Mouse (Mus musculus) gonadal fat pad, adult 2 months (tissue): ENCODE measurements around the gene Als2cr12. TPM values are rescaled to one million over a fixed set of nuclear protein-coding genes. Genes with fewer than 3 reads are reported as not detected.
"Not testable (repeated sequence)": the region's sequence is repeated elsewhere in the genome, so short reads cannot be mapped to it uniquely, and the experiment has no call there.

Experiments
- DNase-seq: peaks from one replicate; pipeline ENCODE4 v3.0.0-alpha.2; 2012; ENCODE audit warnings: low read depth
- polyA plus RNA-seq: library from polyadenylated mRNA; depleted of rRNA; stranded (reverse); fragments of >200 nt; gene quantifications from 2 replicates; pipeline ENCODE4 v1.2.3, GENCODE M21; 2012

Als2cr12 gene
- polyA plus RNA-seq, 1 experiment, result 4.4 TPM

DNA sequence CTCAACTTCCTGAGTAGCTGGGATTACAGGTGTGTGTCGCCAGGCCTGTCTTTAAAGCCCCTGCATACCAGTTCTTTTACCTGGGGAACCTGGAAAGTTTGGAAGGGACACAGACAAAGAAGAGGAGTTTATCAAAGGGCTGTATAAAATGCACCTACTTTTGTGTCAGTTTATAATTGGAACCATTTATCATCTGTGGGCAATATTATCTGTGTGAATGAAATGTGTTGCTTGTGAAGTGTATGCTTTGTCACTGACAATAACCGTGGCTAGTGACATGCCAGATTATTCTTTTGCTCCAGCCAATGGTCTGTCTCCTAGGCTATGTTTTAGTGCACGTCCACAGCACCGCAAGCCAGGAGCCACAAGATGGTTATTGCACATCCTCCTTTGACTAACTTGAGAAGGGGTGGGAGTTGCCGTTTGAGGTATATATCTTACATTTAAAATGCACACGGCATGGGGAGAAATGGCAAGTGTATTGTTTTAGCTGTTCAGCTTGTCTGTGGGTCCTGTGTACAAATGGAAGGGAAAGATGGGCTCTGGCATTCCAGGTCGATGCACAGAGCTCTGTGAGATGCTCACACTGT is 23.7 kb upstream of the Als2cr12 start:
- no peak for DNase-seq

- DNase-seq, result no peak
Observed at GRCm38 (mm10) chr1:58717589-58718270, 21.9 kb upstream of the Als2cr12 start.

GRCm38 (mm10) chr1:58716883-58717220 is 21.1 kb upstream of the Als2cr12 start:
- DNase-seq, result no peak

DNA sequence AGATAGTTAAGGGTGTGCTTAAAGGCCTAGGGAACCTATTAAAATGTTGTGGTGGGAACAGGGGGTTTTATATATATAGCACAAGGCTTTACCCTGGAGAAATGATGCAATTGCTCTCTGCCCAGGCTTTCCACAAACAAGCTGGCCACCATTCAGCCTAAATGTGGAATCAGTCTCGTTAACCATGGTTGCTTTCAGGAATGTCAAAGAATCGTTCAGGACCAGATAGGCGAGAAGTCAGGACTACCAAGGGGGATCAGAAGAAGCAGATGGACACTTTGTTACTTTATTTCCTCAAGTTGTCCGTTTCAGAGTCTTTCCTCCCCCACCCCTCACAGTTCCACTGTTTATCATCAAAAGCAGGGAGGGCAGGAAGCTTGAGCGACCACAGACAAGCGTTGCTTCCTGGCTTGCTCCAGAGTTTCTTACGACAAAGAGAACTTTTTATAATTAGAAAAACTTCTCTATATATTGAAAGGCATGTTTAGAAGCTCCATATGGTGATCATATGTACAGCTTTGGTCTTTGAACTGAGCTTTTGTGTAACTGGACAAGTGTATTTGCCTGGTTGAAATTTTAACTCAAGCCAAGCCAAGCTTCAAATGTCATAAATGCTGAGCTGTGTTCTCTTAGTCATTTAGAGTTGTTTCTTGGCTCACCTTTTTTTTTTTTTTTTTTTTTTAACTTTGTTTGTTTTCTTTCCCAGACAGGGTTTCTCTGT is 20.5 kb upstream of the Als2cr12 start:
- DNase-seq, result no peak

- no peak for DNase-seq
Observed at GRCm38 (mm10) chr1:58715536-58715935, 19.7 kb upstream of the Als2cr12 start.

DNA sequence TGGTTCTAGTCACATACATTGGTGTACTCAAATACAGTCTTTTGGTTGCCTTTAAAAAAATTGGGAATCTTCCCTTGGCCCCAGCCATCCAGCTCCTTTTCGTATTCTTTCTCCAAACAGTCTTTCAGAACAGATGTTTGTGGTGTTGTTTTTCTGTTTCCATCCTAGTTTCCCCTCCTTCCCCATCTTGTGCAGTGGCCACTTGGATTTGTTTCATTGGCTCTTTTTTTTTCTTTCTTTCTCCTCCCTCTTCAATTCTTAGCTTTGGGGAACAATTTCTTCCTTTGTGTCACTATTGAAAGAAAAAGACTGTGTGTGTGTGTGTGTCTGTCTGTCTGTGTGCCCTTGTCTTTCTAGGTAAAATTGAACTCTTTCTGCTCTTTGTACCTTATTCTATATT is 18.6 kb upstream of the Als2cr12 start:
- no peak for DNase-seq

GRCm38 (mm10) chr1:58713893-58714231 is 18.1 kb upstream of the Als2cr12 start:
- DNase-seq, result no peak

GRCm38 (mm10) chr1:58713081-58713892 is 17.5 kb upstream of the Als2cr12 start:
- DNase-seq, result no peak

DNA sequence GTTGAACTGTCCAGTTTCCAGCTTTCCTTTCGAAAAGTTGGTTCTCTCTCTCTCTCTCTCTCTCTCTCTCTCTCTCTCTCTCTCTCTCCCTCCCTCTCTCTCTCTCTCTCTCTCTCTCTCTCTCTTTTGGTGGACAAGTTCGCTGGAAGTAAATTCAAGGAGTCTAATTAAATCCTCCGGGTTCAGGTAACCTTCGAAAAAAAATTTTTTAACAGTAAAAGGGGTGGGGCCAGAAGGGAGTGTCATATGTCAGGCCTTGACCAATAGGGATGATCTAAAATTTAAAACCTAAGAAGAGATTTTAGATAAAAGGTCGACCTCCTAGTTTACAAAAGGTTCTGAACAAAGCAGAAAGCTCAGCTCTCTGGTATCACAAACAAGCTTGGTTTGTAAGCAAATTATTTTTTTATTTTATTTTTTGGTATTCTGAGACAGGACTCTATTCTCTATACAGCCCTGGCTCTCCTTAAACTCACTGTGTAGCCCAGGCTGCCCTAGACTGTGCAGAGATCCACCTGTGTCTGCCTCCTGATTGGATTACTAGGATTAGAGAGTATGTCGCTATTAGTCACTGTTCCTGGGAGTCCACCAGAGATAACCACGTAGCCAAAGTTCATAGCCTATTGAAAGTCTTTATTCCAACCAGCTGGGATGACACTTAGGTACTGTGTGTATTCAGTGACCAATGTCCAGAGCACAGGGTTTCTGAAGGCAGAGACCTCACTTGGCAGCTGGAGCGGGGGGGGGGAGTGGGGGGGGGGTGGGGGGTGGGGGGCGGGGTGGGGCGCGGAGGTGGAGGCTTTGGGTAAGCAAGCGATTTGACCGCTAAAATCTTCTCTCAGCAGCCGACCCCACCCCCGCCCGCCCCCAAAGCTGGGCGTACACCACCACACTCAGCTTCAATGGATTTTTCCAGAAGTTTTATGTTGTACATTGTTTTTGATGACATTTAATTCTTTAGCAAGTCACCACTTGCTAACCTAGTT is 16.6 kb upstream of the Als2cr12 start:
- no peak for DNase-seq

DNA sequence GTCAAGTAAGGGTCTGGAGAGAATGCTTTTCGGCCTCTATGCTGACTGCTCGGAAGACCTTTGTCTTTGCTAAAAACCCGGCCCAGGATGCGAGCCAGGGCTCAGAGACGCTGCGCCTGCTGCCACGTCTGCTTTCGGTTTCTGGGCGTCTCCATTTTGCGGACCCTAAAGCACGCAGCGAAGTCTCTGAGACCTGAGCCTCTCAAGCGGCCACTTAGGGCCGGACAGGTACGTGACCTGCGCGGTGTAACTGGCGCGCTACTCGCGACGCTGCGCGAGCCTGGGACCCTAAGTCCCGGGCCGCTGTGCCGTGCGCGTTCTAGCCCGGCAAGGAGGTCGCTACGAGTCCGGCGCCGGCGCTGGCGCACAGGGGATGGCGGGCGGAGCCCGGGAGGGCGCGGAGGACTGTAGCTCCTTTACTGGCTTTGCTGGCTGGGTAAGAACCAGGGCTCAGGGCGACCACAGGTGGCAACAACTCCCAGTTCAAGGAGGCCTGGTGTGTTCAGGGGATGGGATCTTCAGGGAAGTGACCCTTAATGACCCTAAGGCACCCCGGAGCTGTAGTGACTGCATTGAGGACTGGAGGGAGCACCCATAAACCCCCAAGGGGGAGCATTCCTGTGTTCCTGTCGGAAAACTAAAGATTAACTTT is 15.7 kb upstream of the Als2cr12 start, which contains the start of gene Cflar:
Gene Cflar (plus strand): TSS at position 144 of the 652 bp plus-strand sequence.
- no peak for DNase-seq

GRCm38 (mm10) chr1:58710711-58711364 is 15.0 kb upstream of the Als2cr12 start:
- no peak for DNase-seq

DNA sequence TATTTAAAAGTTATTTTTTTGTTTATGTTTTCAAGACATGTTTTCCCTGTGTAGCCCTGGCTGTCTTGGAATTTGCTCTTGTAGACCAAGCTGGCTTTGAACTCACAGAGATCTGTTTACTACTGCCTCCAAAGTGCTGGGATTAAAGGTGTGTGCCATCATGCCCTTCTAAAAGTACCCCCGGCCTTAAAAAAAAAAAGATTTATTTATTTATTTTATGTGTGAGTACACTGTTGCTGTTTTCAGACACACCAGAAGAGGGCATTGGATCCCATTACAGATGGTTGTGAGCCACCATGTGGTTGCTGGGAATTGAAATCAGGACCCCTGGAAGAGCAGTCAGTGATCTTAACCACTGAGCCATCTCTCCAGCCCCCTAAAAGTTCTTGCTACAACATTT is 14.3 kb upstream of the Als2cr12 start:
- DNase-seq, result not testable (repeated sequence)

- not testable (repeated sequence) for DNase-seq
Observed at GRCm38 (mm10) chr1:58700580-58701162, 4.9 kb upstream of the Als2cr12 start.

DNA sequence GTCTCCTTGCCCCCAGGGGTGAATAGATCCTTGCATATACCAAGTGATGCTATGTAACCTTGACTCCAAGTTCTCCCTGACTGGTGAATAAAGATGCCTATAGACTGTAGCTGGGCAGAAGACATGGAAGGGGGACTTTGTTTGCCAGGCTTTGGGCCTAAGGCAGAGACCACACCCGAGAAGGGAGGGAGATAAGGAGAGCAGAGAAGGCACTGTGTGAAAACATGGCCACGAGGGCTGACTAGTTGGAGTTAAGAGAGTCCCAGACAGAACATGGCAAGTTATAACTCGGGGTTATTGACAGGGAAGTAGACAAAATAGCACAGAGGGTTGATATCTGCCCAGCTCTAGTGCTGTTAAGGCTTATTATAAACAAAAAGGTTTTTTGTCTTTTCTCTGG is 4.2 kb upstream of the Als2cr12 start:
- no peak for DNase-seq

DNA sequence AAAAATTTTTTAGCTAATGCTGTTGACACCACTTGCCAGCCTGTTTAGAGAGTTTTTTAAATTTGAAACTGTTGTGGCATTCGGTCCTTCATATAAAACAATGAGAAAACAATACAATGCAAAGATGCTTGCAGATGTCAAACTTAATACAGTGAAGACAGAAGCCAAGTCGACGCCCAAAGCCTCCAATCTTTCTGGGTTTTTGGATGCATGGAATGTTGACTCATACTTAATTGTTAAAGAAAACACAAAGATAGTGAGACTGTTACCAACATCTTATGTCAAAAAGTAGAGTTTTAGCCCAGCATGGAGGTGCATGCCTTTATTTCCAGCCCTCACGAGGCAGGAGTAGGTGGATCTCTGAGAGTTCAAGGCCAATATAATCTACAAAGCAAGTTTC is 3.0 kb upstream of the Als2cr12 start:
- no peak for DNase-seq

DNA sequence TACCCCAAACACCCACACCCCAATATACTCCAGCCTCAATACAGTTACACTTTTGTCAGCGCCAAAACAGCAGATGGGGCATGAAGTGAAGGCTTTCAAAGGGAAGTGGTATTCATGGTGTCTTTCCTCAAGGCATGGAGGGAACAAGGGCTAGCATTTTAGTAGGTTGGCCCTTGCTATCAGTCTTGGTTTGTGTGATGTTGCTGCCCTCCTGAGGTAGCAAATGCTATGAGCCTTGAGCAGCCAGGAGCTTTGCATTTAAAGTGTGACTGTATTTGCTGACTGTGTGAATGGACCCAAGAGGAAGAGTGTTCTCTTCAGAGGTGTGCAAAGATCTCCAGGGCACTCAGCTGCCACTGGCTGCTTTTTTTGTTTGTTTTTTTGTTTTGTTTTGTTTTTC is 1.8 kb upstream of the Als2cr12 start:
- DNase-seq, result not testable (repeated sequence)

- DNase-seq, result no peak
Observed at GRCm38 (mm10) chr1:58693696-58694095, 2.1 kb downstream of the Als2cr12 start.

DNA sequence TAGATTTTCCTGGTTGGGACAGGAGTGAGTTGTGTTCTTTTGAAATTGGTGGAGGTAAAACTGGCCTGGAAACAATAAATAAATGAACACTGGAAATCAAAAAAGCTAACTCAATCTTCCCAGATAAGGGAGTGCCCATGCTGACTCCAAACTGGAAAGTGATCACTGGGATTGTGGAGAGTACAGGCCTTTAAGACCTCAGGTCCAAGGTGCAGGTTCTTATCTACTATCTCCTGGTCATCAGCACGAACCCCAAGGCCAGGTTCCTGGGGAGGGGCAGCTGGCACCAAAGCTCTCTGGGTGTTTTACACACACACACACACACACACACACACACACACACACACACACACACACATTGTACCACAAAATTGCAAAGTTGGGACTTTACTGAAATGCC is 4.1 kb downstream of the Als2cr12 start:
- DNase-seq, result not testable (repeated sequence)

GRCm38 (mm10) chr1:58690834-58691488 is 4.8 kb downstream of the Als2cr12 start:
- DNase-seq, result not testable (repeated sequence)
